Mouse (Mus musculus) heart, adult 2 months (tissue): ENCODE data around the gene Lrrc43.

Experiments
- CTCF ChIP-seq: fragments of 200-600 bp; IDR thresholded peaks from 2 replicates; pipeline ENCODE4 v1.8.1; 2022; ENCODE audit warnings: antibody characterized with exemption, mild to moderate bottlenecking, moderate library complexity
- EP300 ChIP-seq: fragments of 200-500 bp; IDR thresholded peaks from 2 replicates; pipeline ENCODE4 v1.6.1; 2011; ENCODE audit warnings: low read depth, low read length, control low read depth; ENCODE audit not compliant: insufficient read depth
- POLR2A ChIP-seq: fragments of 200-500 bp; IDR thresholded peaks from 2 replicates; pipeline ENCODE4 v1.6.1; 2011; ENCODE audit warnings: mild to moderate bottlenecking, low read depth, low read length, control low read depth; ENCODE audit not compliant: insufficient read depth

DNA sequence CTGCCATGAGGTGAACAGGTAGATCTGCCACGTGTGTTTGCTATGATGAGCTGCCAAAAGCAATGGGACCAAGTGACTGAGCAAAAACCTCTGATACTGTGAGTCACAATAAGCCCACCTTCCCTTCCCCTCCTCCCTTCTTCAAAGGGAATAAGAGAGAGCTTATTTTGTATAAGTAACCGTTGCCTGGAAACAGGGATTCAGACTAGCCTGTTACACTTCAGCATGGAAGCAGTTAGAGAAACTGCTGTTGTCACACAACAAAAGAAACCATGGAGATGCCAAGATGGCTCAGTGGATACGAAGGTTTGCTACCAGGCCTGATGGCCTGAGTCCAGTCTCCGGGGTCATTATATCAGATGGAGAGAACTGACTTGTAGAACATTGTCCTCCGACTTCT, 15.3 kb upstream of the Lrrc43 start:
- TF ChIP-seq EP300 = no peak
- no peak for TF ChIP-seq POLR2A
- no peak for TF ChIP-seq CTCF
